Mouse (Mus musculus) MEL (cell line): ENCODE data around the gene Marcks.

ENCODE experiments used
- CTCF ChIP-seq, 3 experiments: IDR thresholded peaks in 2 of 3; conservative IDR thresholded peaks in 1 of 3; 2 replicates each; pipeline ENCODE4 v1.5.1; 2011 to 2012; ENCODE audit warnings: low read length in 3 of 3, low read depth in 2 of 3, mild to moderate bottlenecking in 2 of 3, improper control_type of control experiment in 1 of 3, inconsistent platforms in 1 of 3, mixed read lengths in 1 of 3, moderate library complexity in 1 of 3; ENCODE audit not compliant: control insufficient read depth in 1 of 3, insufficient read depth in 1 of 3, poor library complexity in 1 of 3, severe bottlenecking in 1 of 3
- ELF1 ChIP-seq: IDR thresholded peaks from 2 replicates; pipeline ENCODE4 v1.6.1; 2014; ENCODE audit warnings: low read depth, mild to moderate bottlenecking, inconsistent platforms, low read length, improper control_type of control experiment, moderate library complexity
- MAX ChIP-seq: IDR thresholded peaks from 2 replicates; pipeline ENCODE4 v1.6.1; 2011; ENCODE audit warnings: low read length, improper control_type of control experiment
- MAZ ChIP-seq: IDR thresholded peaks from 2 replicates; pipeline ENCODE4 v1.6.1; 2012; ENCODE audit warnings: low read depth, mild to moderate bottlenecking, inconsistent platforms, low read length, improper control_type of control experiment
- NELFE ChIP-seq: IDR thresholded peaks from 2 replicates; pipeline ENCODE4 v1.6.1; 2011; ENCODE audit warnings: low read depth, low read length, improper control_type of control experiment
- POLR2A ChIP-seq, 2 experiments: IDR thresholded peaks; 2 replicates each; pipeline ENCODE4 v1.6.1; 2011 to 2012; ENCODE audit warnings: low read length in 2 of 2, mild to moderate bottlenecking in 2 of 2, control low read depth in 1 of 2, improper control_type of control experiment in 1 of 2, low read depth in 1 of 2, moderate library complexity in 1 of 2; ENCODE audit not compliant: control insufficient read depth in 1 of 2, insufficient read depth in 1 of 2, poor library complexity in 1 of 2
- POLR2AphosphoS5 ChIP-seq: IDR thresholded peaks from 2 replicates; pipeline ENCODE4 v1.6.1; 2012; ENCODE audit warnings: low read depth, borderline replicate concordance, mild to moderate bottlenecking, inconsistent platforms, low read length, moderate library complexity, mixed read lengths
- TCF12 ChIP-seq: IDR thresholded peaks from 2 replicates; pipeline ENCODE4 v1.6.1; 2014; ENCODE audit warnings: low read depth, mild to moderate bottlenecking, inconsistent platforms, low read length, improper control_type of control experiment, moderate library complexity
- USF1 ChIP-seq: IDR thresholded peaks from 2 replicates; pipeline ENCODE4 v1.6.1; 2014; ENCODE audit warnings: low read depth, mild to moderate bottlenecking, inconsistent platforms, low read length, improper control_type of control experiment, moderate library complexity
- USF2 ChIP-seq, 2 experiments: IDR thresholded peaks; 2 replicates each; pipeline ENCODE4 v1.6.1; 2011 to 2012; ENCODE audit warnings: improper control_type of control experiment in 2 of 2, low read length in 2 of 2, borderline replicate concordance in 1 of 2, inconsistent platforms in 1 of 2, low read depth in 1 of 2, mild to moderate bottlenecking in 1 of 2; ENCODE audit not compliant: insufficient read depth in 1 of 2
- ZC3H11A ChIP-seq: IDR thresholded peaks from 2 replicates; pipeline ENCODE4 v1.6.1; 2012; ENCODE audit warnings: low read depth, mild to moderate bottlenecking, inconsistent platforms, low read length, improper control_type of control experiment

DNA sequence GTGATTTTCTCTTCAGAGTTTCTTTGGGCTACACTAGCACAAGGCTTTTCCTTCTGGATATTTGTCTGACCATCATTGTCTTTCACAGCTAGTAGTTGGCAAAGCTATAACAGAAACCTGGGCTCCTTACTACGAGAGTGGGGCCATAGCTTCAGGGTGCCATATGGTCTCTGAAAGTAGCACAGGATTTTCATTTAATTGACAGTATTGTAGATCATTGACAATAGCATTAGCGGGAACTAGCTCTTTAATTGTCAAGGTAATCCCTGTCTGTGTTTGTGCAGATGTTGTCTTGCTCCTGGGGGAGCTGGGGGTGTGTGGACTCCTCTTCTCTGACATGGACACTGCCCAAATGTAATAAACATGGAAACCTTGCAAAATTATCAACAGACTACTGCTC is 37.0 kb downstream of the Marcks start:
- TF ChIP-seq POLR2A (IDR thresholded peaks at IDR 0.05; ENCODE audit: control insufficient read depth in 1 of 2, insufficient read depth in 1 of 2, low read depth in 1 of 2, low read length in 2 of 2, poor library complexity in 1 of 2), result no peak
- TF ChIP-seq POLR2AphosphoS5, result no peak
- no peak for TF ChIP-seq USF2 (IDR thresholded peaks at IDR 0.05; ENCODE audit: borderline replicate concordance in 1 of 2, insufficient read depth in 1 of 2, low read depth in 1 of 2, low read length in 2 of 2)
- no peak for TF ChIP-seq NELFE
- no peak for TF ChIP-seq ELF1
- TF ChIP-seq CTCF (IDR thresholded peaks at IDR 0.05 in 2 of 3, conservative IDR thresholded peaks at IDR 0.05 in 1 of 3; ENCODE audit: control insufficient read depth in 1 of 3, insufficient read depth in 1 of 3, low read depth in 2 of 3, low read length in 3 of 3, poor library complexity in 1 of 3, severe bottlenecking in 1 of 3), result no peak
- TF ChIP-seq ZC3H11A, result no peak
- no peak for TF ChIP-seq MAX
- TF ChIP-seq MAZ, result no peak
- no peak for TF ChIP-seq USF1
- no peak for TF ChIP-seq TCF12
